Mouse (Mus musculus) liver, embryonic 13.5 days (tissue): ENCODE data around the gene Mlx. TPM values are rescaled to one million over a fixed set of nuclear protein-coding genes. Genes with fewer than 3 reads are reported as not detected.

Experiments
- ATAC-seq: fragments of 200-750 bp; cut with Nextera tagmentation; 2 replicates; pipeline ENCODE4 v1.8.0; 2017; ENCODE audit warnings: low read depth, mild to moderate bottlenecking, moderate number of reproducible peaks, moderate library complexity
- DNase-seq: peaks from one replicate; pipeline ENCODE4 v3.0.0; 2022
- H3K27ac ChIP-seq: fragments of 300-500 bp; sonication (generic); 2 replicates; pipeline ENCODE4 v1.5.1; 2015; ENCODE audit warnings: moderate library complexity, mild to moderate bottlenecking, inconsistent platforms
- H3K27me3 ChIP-seq: fragments of 300-500 bp; sonication (generic); 2 replicates; pipeline ENCODE4 v1.6.1; 2015; ENCODE audit warnings: mild to moderate bottlenecking, inconsistent platforms
- H3K36me3 ChIP-seq: fragments of 300-500 bp; sonication (generic); 2 replicates; pipeline ENCODE4 v1.6.1; 2015; ENCODE audit warnings: mild to moderate bottlenecking, inconsistent platforms
- H3K4me1 ChIP-seq: fragments of 300-500 bp; sonication (generic); replicated peaks from 2 replicates; pipeline ENCODE4 v1.6.1; 2015; ENCODE audit warnings: inconsistent platforms
- H3K4me2 ChIP-seq: fragments of 300-500 bp; sonication (generic); 2 replicates; pipeline ENCODE4 v1.6.1; 2015; ENCODE audit warnings: inconsistent platforms, mild to moderate bottlenecking, moderate library complexity
- H3K4me3 ChIP-seq: fragments of 300-500 bp; sonication (generic); replicated peaks from 2 replicates; pipeline ENCODE4 v1.5.1; 2015; ENCODE audit warnings: mild to moderate bottlenecking, inconsistent platforms
- H3K9ac ChIP-seq: fragments of 300-500 bp; sonication (generic); 2 replicates; pipeline ENCODE4 v1.6.1; 2015; ENCODE audit warnings: mild to moderate bottlenecking, inconsistent platforms
- H3K9me3 ChIP-seq: fragments of 300-500 bp; sonication (generic); replicated peaks from 2 replicates; pipeline ENCODE4 v1.6.1; 2016; ENCODE audit warnings: inconsistent platforms
- WGBS: fragments of 180-500 bp; shearing (Covaris S2); methylation state at CpG from one replicate; pipeline ENCODE4 v1.1.7; 2015; ENCODE audit not compliant: insufficient replicate concordance; 5-methylcytosine and 5-hydroxymethylcytosine counted together
- polyA plus RNA-seq: library from polyadenylated mRNA; unstranded; fragments of >200 nt; fragmentation: Nextera tagmentation; extraction: Ambion mirVana; gene quantifications from 2 replicates; pipeline ENCODE4 v1.2.1, GENCODE M21; 2015

The Mlx gene
- polyA plus RNA-seq: 32.5 and 34.4 TPM in 2 replicates

DNA sequence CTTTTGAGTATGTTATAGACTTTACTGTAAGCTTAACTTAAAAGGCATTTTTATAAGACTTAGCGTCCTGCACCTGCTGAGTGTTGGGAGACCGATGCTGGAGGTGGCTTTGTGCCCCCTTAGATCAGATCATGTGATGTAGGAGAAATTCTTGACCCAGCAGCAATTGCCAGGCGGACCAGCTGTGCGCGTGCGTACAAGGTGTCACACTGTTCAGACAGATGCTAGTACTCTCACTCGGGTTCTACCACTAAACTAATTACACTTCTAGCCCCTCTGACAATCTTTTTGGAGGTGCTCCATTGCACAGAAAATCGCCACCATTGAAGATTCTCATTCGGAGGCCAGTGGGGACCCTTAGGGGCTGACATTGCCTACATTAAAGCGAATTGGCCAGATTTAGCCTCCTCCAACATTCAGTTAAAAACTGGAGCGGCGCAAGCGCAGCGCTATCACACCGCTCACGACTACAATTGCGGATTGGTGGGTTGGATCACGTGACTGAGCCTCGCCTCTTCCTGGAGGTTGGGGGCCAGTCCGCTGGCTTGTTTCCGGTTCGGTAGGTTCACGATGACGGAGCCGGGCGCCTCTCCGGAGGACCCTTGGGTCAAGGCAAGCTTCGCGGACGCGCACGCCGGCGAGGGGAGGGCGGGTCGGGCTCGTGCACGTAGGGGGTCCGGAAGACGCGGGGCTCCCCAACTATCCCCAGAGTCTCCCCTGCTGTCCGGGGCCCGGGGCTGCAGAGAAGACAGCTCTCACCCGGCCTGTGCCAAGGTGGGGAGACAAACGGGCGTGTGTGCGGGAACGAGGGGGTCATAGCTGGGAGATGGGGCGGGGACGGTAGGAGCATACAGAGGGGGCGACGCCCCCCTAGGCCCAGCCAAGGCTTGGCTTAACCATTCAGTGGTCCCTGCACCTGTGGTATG is at the start of gene Mlx:
Gene Mlx, plus strand, starts transcription at position 522 of the 926 bp plus-strand sequence.
- H3K27ac ChIP-seq: peak within 1 kb of the TSS; percentile 82
- peak within 1 kb of the TSS; percentile 92 for H3K9ac ChIP-seq
- H3K4me1 ChIP-seq: peaks cover 59% of the 10 kb centered on the region
- ATAC-seq: peak; percentile 79
- DNase-seq: peak; percentile 86
- peak within 1 kb of the TSS; percentile 87 for H3K4me3 ChIP-seq
- peaks cover 54% of the 10 kb centered on the region for H3K36me3 ChIP-seq
- no peaks in the 10 kb centered on the region for H3K27me3 ChIP-seq
- no peaks in the 10 kb centered on the region for H3K9me3 ChIP-seq
- peak within 1 kb of the TSS; percentile 98 for H3K4me2 ChIP-seq
- WGBS: 3% methylated on average over 52 of the region's 52 CpGs

DNA sequence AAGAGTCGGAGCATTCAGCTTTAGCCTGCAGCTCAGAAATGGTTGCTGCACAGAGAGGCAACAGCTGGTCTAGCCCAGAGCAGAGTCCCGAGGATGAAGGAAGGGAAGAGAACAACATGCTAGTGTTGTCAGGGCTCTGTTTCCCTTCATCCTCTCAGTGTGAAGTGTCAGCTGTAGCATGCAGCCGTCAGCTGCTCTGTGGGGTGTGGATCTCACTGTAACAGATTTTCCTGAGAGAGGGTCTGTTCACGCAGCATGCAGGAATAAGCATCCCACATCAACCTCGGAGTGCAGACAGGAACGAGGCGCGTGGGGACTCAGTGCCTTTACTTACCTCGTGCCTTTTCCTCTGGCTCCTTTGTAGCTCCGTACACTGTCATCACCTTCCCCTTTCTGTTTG is 49.3 kb upstream of the Mlx start:
- no peak overlapping the region for H3K4me3 ChIP-seq
- 86% methylated on average over 10 of the region's 10 CpGs for WGBS
- H3K4me1 ChIP-seq: no peaks in the 10 kb centered on the region
- DNase-seq: no peak
- H3K36me3 ChIP-seq: peaks cover 97% of the 10 kb centered on the region
- no peaks in the 10 kb centered on the region for H3K27me3 ChIP-seq
- H3K9me3 ChIP-seq: no peaks in the 10 kb centered on the region
- no peak overlapping the region for H3K27ac ChIP-seq
- no peak overlapping the region for H3K4me2 ChIP-seq
- no peak overlapping the region for H3K9ac ChIP-seq
- no peak for ATAC-seq

DNA sequence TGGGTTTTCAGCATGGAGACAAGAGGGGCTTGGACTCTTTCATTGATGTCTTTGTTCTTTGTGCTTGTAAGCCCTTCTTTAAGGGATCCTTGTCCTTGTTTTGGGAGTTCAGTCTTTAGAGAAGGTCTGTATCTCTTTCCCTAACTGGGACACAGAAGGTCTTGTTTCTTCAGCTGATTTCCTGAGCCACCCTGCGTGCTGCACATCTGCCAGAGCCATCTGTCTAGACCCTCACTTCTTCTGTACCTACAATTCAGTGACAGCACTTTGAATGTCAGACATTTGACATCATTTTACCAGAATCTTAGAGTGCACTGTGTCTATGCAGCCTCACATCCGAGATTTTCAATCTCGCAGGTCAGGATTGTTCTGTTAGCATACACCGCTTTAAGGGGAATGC is 41.3 kb upstream of the Mlx start:
- no peak overlapping the region for H3K4me3 ChIP-seq
- H3K36me3 ChIP-seq: peaks cover 100% of the 10 kb centered on the region
- no peak overlapping the region for H3K9ac ChIP-seq
- H3K4me1 ChIP-seq: peaks cover 2% of the 10 kb centered on the region
- peak overlapping the region; percentile 6; the same call in 1 of the 2 replicates for H3K27ac ChIP-seq
- DNase-seq: no peak
- no peaks in the 10 kb centered on the region for H3K9me3 ChIP-seq
- no peaks in the 10 kb centered on the region for H3K27me3 ChIP-seq
- WGBS: 80% methylated on average over 4 of the region's 4 CpGs
- no peak for ATAC-seq
- no peak overlapping the region for H3K4me2 ChIP-seq

DNA sequence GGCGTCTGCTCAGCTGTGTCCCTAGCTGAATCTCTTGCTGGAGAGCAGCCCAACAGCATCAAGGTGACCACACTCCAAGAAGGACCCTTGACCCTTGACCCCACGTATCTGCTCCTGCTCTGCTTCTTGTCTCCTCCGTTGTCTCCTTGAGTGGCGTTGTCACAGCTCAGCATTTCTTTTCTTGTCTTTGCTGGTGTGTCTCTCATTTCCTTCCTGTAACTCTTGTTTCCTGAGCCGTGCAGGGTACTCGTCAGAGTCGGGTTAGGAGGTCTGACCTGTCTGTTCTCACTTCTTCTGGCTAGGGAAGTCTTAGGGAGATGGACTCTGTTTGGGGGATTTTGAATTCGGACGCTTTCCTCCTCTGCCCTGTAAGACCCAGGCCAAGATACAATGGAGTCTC is 40.6 kb upstream of the Mlx start:
- DNase-seq (no peak), ATAC-seq (no peak)
- Histone ChIP-seq H3K4me2 (no peak overlapping the region), H3K4me3 (no peak overlapping the region), H3K4me1 (peaks cover 2% of the 10 kb centered on the region), H3K27ac (no peak overlapping the region), H3K9me3 (no peaks in the 10 kb centered on the region), H3K27me3 (no peaks in the 10 kb centered on the region), H3K9ac (no peak overlapping the region), H3K36me3 (peaks cover 100% of the 10 kb centered on the region)
- WGBS: 37% methylated on average over 9 of the region's 9 CpGs

DNA sequence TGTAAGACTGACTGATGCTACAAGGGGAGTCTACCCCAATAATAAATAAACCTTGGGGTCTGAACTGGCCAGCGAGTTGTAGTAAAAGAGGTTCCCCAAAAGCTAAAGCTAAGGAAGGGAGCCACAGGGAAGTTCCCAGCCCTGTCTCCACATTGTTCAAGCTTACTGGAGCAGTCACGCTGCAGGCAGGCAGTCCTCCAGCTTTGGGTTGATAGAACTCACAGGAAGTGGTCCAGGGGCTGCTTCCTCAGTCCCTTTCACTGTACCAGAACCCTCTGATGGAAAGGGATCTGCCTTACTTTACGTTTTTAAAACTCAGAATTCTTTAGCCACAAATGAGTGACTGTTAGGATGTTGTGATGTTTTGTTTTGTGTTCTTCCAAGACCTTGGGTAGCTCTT is 39.6 kb upstream of the Mlx start:
- Histone ChIP-seq H3K4me1 (peaks cover 2% of the 10 kb centered on the region), H3K27me3 (no peaks in the 10 kb centered on the region), H3K4me3 (no peak overlapping the region), H3K27ac (no peak overlapping the region), H3K36me3 (peaks cover 100% of the 10 kb centered on the region), H3K9ac (no peak overlapping the region), H3K4me2 (no peak overlapping the region), H3K9me3 (no peaks in the 10 kb centered on the region)
- DNase-seq (no peak), ATAC-seq (no peak)
- 63% methylated on average over 3 of the region's 3 CpGs for WGBS

DNA sequence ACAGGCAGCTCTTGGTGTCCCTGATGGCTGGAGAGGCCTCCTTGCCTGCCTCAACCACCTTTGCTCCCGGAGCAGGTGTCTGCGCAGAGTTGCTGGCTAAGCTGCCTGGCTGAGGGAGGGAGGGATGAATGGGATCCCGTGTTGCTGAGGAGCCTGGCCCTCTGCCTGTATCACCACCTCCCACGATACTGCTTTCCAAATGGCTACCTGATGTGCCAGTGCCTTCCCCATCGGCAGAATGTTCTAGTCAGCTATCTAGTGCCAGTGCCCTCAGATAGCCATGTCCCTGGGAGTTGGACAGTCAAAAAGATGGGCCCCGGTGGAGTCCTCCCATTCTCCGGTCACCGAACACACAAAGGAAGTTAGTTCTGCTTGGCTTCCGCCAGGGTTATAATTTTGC is 36.7 kb upstream of the Mlx start:
- H3K36me3 ChIP-seq: peaks cover 99% of the 10 kb centered on the region
- no peak overlapping the region for H3K27ac ChIP-seq

DNA sequence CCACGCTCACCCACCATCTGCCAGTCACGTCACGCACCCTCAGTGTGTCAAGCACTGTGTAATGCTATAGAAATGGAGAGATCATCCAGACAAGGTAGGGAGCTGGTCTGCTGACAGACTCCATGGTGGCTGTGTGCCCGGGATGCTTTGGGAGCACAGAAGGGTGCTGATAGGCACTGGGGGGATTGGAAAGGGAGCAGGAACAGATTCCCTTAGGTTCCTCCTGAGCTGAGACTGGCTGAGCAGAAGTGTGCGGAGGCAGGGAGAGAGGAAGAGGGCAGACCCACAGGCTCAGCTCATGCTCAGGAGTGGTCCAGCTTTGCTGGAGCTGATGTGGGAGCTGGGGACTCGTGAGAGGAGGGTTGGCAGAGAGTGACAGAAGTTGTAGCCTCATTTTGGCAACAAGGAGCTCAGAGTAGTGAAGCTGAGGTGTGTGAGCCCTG is 36.0 kb upstream of the Mlx start:
- no peak overlapping the region for H3K9ac ChIP-seq
- H3K4me2 ChIP-seq: no peak overlapping the region
- DNase-seq (no peak), ATAC-seq (no peak)
- no peak overlapping the region for H3K4me3 ChIP-seq
- peaks cover 99% of the 10 kb centered on the region for H3K36me3 ChIP-seq
- peaks cover 7% of the 10 kb centered on the region; the same call in 1 of the 2 replicates for H3K9me3 ChIP-seq
- H3K4me1 ChIP-seq: peaks cover 17% of the 10 kb centered on the region
- H3K27me3 ChIP-seq: no peaks in the 10 kb centered on the region
- WGBS: 89% methylated on average over 6 of the region's 6 CpGs
- no peak overlapping the region for H3K27ac ChIP-seq

More for the DNA sequence above, 36.7 kb upstream of the Mlx start:
- no peak for DNase-seq
- WGBS: 90% methylated on average over 9 of the region's 9 CpGs
- H3K4me3 ChIP-seq: no peak overlapping the region
- H3K27me3 ChIP-seq: no peaks in the 10 kb centered on the region
- H3K9ac ChIP-seq: no peak overlapping the region
- H3K9me3 ChIP-seq: peaks cover 7% of the 10 kb centered on the region; the same call in 1 of the 2 replicates
- peaks cover 13% of the 10 kb centered on the region for H3K4me1 ChIP-seq
- H3K4me2 ChIP-seq: no peak overlapping the region
- no peak for ATAC-seq

DNA sequence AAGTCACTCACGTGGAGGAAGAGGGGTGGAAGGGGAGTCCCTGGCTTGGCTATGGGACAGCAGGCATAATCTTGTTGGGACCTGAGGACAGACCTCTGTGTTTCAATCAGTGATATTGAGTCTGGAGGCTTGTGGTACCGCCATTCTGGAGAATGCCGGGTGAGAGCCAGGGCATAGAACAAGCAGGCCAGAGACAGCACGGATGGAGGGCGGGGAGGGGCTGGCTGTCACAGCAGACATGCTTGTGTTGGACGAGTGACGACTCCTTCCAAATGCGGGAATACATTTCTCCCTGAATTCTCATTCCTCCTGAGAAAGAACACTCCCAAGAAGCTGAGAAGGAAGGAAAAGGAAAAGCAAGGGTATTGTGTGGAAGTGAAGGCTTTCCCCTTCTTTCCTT is 35.5 kb upstream of the Mlx start:
- Histone ChIP-seq H3K27me3 (no peaks in the 10 kb centered on the region), H3K9me3 (peaks cover 7% of the 10 kb centered on the region; the same call in 1 of the 2 replicates), H3K27ac (no peak overlapping the region), H3K36me3 (peaks cover 99% of the 10 kb centered on the region), H3K4me2 (no peak overlapping the region), H3K4me3 (no peak overlapping the region), H3K4me1 (peaks cover 21% of the 10 kb centered on the region), H3K9ac (no peak overlapping the region)
- no peak for ATAC-seq
- DNase-seq: no peak
- 83% methylated on average over 8 of the region's 8 CpGs for WGBS

DNA sequence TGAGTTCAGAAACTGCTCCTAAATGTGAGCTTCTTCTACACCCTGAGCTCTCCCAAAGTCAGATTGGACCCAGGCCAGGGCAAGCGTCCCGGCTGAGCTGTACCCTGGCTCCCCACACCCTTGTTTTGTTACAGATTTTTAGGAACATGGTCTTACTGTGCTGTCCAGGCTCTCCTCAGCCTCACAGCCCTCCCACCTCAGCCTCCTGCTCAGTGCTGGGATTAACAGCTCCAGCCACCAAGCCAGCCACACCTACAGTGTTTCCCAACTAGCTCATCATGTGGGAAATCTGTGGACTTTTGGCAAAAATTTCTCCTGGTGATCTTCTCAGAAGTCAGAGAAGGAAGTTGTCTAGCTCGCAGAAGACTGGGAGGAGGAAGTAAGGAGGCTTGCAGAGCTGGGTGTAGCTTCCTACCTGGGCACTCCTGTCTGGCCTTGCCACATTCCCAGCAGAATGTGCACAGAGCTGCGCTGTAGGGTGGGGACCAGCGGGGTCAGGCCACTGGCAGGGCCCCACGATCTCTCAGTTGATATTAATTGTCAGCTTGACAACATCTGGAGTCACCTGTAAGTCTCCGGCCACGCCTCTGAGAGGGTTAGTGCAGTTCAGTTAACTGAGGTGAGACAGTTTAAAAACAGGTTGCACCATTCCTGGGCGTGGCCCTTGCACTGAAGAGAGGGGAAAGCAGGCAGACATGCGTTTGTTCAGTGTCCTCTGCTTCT is 34.2 kb upstream of the Mlx start:
- Histone ChIP-seq H3K9ac (no peak overlapping the region), H3K9me3 (peaks cover 7% of the 10 kb centered on the region; the same call in 1 of the 2 replicates), H3K4me1 (peaks cover 31% of the 10 kb centered on the region), H3K27ac (no peak overlapping the region), H3K27me3 (no peaks in the 10 kb centered on the region), H3K4me3 (no peak overlapping the region), H3K36me3 (peaks cover 99% of the 10 kb centered on the region), H3K4me2 (no peak overlapping the region)
- no peak for DNase-seq
- no peak for ATAC-seq
- WGBS: 76% methylated on average over 10 of the region's 10 CpGs

DNA sequence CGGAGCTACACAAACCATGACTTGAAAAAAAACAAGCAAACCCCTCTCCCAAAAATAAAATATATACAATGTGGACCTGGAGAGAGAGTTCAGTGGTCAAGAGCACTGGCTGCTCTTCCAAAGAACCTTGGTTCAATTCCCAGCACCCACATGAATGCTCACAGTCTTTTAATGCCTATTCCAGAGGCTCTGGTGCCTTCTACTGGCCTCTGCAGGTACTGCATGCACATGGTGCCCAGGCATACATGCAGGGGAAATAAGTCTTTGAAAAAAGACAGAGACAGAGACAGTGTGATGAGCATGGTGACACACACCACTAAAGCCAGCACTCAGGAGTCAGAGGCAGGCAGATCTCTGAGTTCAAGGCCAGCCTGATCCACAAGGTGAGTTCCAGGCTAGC is 33.1 kb upstream of the Mlx start:
- no peak overlapping the region for H3K27ac ChIP-seq
- no peaks in the 10 kb centered on the region for H3K27me3 ChIP-seq
- H3K9me3 ChIP-seq: peaks cover 7% of the 10 kb centered on the region; the same call in 1 of the 2 replicates
- no peak for DNase-seq
- no peak for ATAC-seq
- 97% methylated on average over 1 of the region's 1 CpGs for WGBS
- H3K36me3 ChIP-seq: peaks cover 99% of the 10 kb centered on the region
- peaks cover 41% of the 10 kb centered on the region for H3K4me1 ChIP-seq
- no peak overlapping the region for H3K9ac ChIP-seq
- H3K4me2 ChIP-seq: no peak overlapping the region
- H3K4me3 ChIP-seq: no peak overlapping the region

DNA sequence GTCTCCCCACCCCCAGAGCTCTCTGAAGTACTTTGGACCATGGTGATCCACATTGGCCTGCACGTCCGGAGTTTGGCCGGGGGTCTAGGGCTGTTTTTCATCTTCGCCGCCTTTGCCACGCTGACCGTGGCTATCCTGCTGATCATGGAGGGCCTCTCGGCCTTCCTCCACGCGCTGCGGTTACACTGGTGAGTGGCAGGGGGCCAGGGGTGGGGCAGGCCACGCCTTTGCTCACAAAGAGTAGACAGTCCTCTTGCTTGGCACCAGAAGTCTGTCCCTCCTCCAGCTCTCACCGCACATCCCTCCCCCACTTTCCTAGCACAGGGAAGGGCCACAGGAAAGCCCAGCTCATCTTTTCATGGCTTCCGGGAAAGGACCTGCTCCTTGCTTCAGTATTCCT is 31.7 kb upstream of the Mlx start:
- H3K9me3 ChIP-seq: peaks cover 7% of the 10 kb centered on the region; the same call in 1 of the 2 replicates
- peak overlapping the region; percentile 4; the same call in 1 of the 2 replicates for H3K27ac ChIP-seq
- no peak overlapping the region for H3K4me3 ChIP-seq
- H3K9ac ChIP-seq: no peak overlapping the region
- no peak overlapping the region for H3K4me2 ChIP-seq
- H3K4me1 ChIP-seq: peaks cover 52% of the 10 kb centered on the region
- WGBS: 64% methylated on average over 14 of the region's 14 CpGs
- no peaks in the 10 kb centered on the region for H3K27me3 ChIP-seq
- no peak for ATAC-seq
- peaks cover 99% of the 10 kb centered on the region for H3K36me3 ChIP-seq
- DNase-seq: no peak
